Mouse (Mus musculus) forebrain, embryonic 15.5 days (tissue): ENCODE data around the gene Gm10447. TPM values are rescaled to one million over a fixed set of nuclear protein-coding genes. Genes with fewer than 3 reads are reported as not detected.
"Not testable (repeated sequence)": the region's sequence is repeated elsewhere in the genome, so short reads cannot be mapped to it uniquely, and the experiment has no call there.

Experiments used
- ATAC-seq: fragments of 200-750 bp; cut with Nextera tagmentation; replicated peaks from 2 replicates; pipeline ENCODE4 v1.8.0; 2017; ENCODE audit warnings: mild to moderate bottlenecking, moderate TSS enrichment, moderate library complexity
- H3K27ac ChIP-seq: fragments of 300-500 bp; sonication (generic); replicated peaks from 2 replicates; pipeline ENCODE4 v1.5.1; 2015; ENCODE audit warnings: mild to moderate bottlenecking, inconsistent platforms
- H3K27me3 ChIP-seq: fragments of 300-500 bp; sonication (generic); 2 replicates; pipeline ENCODE4 v1.6.1; 2015; ENCODE audit warnings: inconsistent platforms
- H3K36me3 ChIP-seq: fragments of 300-500 bp; sonication (generic); 2 replicates; pipeline ENCODE4 v1.6.1; 2015; ENCODE audit warnings: mild to moderate bottlenecking, inconsistent platforms
- H3K4me1 ChIP-seq: fragments of 300-500 bp; sonication (generic); 2 replicates; pipeline ENCODE4 v1.6.1; 2015; ENCODE audit warnings: inconsistent platforms
- H3K4me2 ChIP-seq: fragments of 300-500 bp; sonication (generic); replicated peaks from 2 replicates; pipeline ENCODE4 v1.6.1; 2015; ENCODE audit warnings: mild to moderate bottlenecking, inconsistent platforms
- H3K4me3 ChIP-seq: fragments of 300-500 bp; sonication (generic); 2 replicates; pipeline ENCODE4 v1.5.1; 2015; ENCODE audit warnings: mild to moderate bottlenecking, inconsistent platforms
- H3K9ac ChIP-seq: fragments of 300-500 bp; sonication (generic); replicated peaks from 2 replicates; pipeline ENCODE4 v1.6.1; 2015; ENCODE audit warnings: mild to moderate bottlenecking, inconsistent platforms
- H3K9me3 ChIP-seq: fragments of 300-500 bp; sonication (generic); 2 replicates; pipeline ENCODE4 v1.6.1; 2016; ENCODE audit warnings: inconsistent platforms
- WGBS: fragments of 180-500 bp; shearing (Covaris S2); methylation state at CpG from one replicate; pipeline ENCODE4 v1.1.7; 2015; ENCODE audit warnings: mixed read lengths; 5-methylcytosine and 5-hydroxymethylcytosine counted together
- polyA plus RNA-seq: library from polyadenylated mRNA; unstranded; fragments of >200 nt; fragmentation: Nextera tagmentation; extraction: Ambion mirVana; gene quantifications from 2 replicates; pipeline ENCODE4 v1.2.1, GENCODE M21; 2015

Gene Gm10447
- polyA plus RNA-seq, 1 experiment from 2014 or later = not detected

GRCm38 (mm10) chr11:53431347-53432056, 25.4 kb downstream of the Gm10447 start:
- ATAC-seq = no peak; the same call in 1 of the 2 replicates
- no peaks in the 10 kb centered on the region for H3K27me3 ChIP-seq
- 10% methylated on average over 9 of the region's 9 CpGs for WGBS

GRCm38 (mm10) chr11:53430670-53431346, 26.1 kb downstream of the Gm10447 start, which contains the start of the genes Uqcrq and Gdf9:
Gene Uqcrq, minus strand, starts transcription at chr11:53430831.
Gene Gdf9, plus strand, starts transcription at chr11:53431023.
- peaks cover 18% of the 10 kb centered on the region for H3K4me1 ChIP-seq
- no peaks in the 10 kb centered on the region for H3K27me3 ChIP-seq
- peaks cover 8% of the 10 kb centered on the region for H3K36me3 ChIP-seq
- peak within 1 kb of the TSS; percentile 90 for H3K4me2 ChIP-seq
- H3K4me3 ChIP-seq = peak within 1 kb of the TSS; percentile 94
- peak within 1 kb of the TSS; percentile 83 for H3K27ac ChIP-seq
- ATAC-seq = peak; percentile 95
- peak within 1 kb of the TSS; percentile 87 for H3K9ac ChIP-seq
- H3K9me3 ChIP-seq = no peaks in the 10 kb centered on the region
- under 1% methylated on average over 44 of the region's 44 CpGs for WGBS

More at GRCm38 (mm10) chr11:53431347-53432056, 25.4 kb downstream of the Gm10447 start:
- Histone ChIP-seq H3K4me2 (peak overlapping the region; percentile 90), H3K27ac (peak overlapping the region; percentile 83), H3K4me1 (peaks cover 18% of the 10 kb centered on the region), H3K4me3 (peak overlapping the region; percentile 94), H3K9ac (peak overlapping the region; percentile 39), H3K9me3 (no peaks in the 10 kb centered on the region), H3K36me3 (peaks cover 8% of the 10 kb centered on the region)

- Histone ChIP-seq H3K27me3 (no peaks in the 10 kb centered on the region), H3K9me3 (no peaks in the 10 kb centered on the region), H3K27ac (peak overlapping the region; percentile 83), H3K4me3 (peak overlapping the region; percentile 94), H3K4me1 (peaks cover 18% of the 10 kb centered on the region), H3K4me2 (peak overlapping the region; percentile 90), H3K36me3 (peaks cover 8% of the 10 kb centered on the region), H3K9ac (peak overlapping the region; percentile 87)
- under 1% methylated on average over 34 of the region's 34 CpGs for WGBS
- ATAC-seq = peak; percentile 76; the same call in 1 of the 2 replicates
Measured at GRCm38 (mm10) chr11:53430300-53430669, 26.6 kb downstream of the Gm10447 start.

DNA sequence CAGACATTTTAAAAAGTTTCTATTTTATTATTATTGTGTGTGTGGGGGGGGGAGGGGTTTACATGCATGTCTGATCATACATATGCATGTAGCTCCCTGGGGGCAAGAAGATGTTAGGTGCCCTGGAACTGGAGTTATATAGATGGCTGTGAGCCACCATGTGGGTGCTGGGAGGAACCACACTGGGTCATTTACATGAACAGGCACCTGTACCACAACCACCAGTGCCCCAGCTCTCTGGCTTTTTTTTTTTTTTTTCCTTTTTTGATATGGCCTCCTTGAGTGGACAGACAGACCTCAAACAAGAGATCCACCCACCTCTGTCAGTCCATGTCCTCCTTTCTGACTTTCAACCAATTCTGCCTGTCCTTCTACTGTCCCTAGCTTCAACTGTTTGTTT, 27.7 kb downstream of the Gm10447 start:
- Histone ChIP-seq H3K9me3 (no peaks in the 10 kb centered on the region), H3K4me1 (peaks cover 18% of the 10 kb centered on the region), H3K27me3 (no peaks in the 10 kb centered on the region), H3K36me3 (peaks cover 8% of the 10 kb centered on the region), H3K27ac (no peak overlapping the region), H3K4me2 (peak overlapping the region; percentile 90; the same call in 1 of the 2 replicates), H3K4me3 (no peak overlapping the region), H3K9ac (no peak overlapping the region)
- ATAC-seq = no peak

- WGBS = 97% methylated on average over 5 of the region's 5 CpGs
- Histone ChIP-seq H3K9ac (no peak overlapping the region), H3K4me2 (no peak overlapping the region), H3K9me3 (no peaks in the 10 kb centered on the region), H3K36me3 (peaks cover 8% of the 10 kb centered on the region), H3K27me3 (no peaks in the 10 kb centered on the region), H3K27ac (no peak overlapping the region), H3K4me3 (no peak overlapping the region), H3K4me1 (peaks cover 18% of the 10 kb centered on the region)
- no peak for ATAC-seq
Measured at GRCm38 (mm10) chr11:53428716-53429057, 28.2 kb downstream of the Gm10447 start.

GRCm38 (mm10) chr11:53427993-53428715, 28.8 kb downstream of the Gm10447 start:
- peaks cover 8% of the 10 kb centered on the region for H3K36me3 ChIP-seq
- H3K9me3 ChIP-seq = no peaks in the 10 kb centered on the region
- H3K9ac ChIP-seq = no peak overlapping the region
- H3K27ac ChIP-seq = no peak overlapping the region
- no peak overlapping the region for H3K4me2 ChIP-seq
- no peaks in the 10 kb centered on the region for H3K27me3 ChIP-seq
- 90% methylated on average over 3 of the region's 3 CpGs for WGBS
- H3K4me1 ChIP-seq = peaks cover 18% of the 10 kb centered on the region
- no peak overlapping the region for H3K4me3 ChIP-seq
- ATAC-seq = no peak

GRCm38 (mm10) chr11:53426914-53427313, 30.0 kb downstream of the Gm10447 start:
- not testable (repeated sequence) for H3K4me2 ChIP-seq, H3K9ac ChIP-seq, H3K4me3 ChIP-seq, ATAC-seq, H3K9me3 ChIP-seq, H3K27ac ChIP-seq, H3K27me3 ChIP-seq, H3K36me3 ChIP-seq
- peaks cover 18% of the 10 kb centered on the region for H3K4me1 ChIP-seq
- 88% methylated on average over 3 of the region's 3 CpGs for WGBS

GRCm38 (mm10) chr11:53425711-53426255, 31.1 kb downstream of the Gm10447 start:
- Histone ChIP-seq H3K27ac (no peak overlapping the region), H3K36me3 (peaks cover 15% of the 10 kb centered on the region), H3K27me3 (no peaks in the 10 kb centered on the region), H3K4me2 (no peak overlapping the region), H3K4me1 (peaks cover 12% of the 10 kb centered on the region), H3K9me3 (no peaks in the 10 kb centered on the region), H3K9ac (no peak overlapping the region), H3K4me3 (no peak overlapping the region)
- no peak for ATAC-seq
- WGBS = 86% methylated on average over 6 of the region's 6 CpGs

- H3K27ac ChIP-seq = no peak overlapping the region
Measured at GRCm38 (mm10) chr11:53425251-53425650, 31.7 kb downstream of the Gm10447 start.

GRCm38 (mm10) chr11:53424826-53425225, 32.1 kb downstream of the Gm10447 start:
- no peak overlapping the region for H3K4me3 ChIP-seq
- no peak overlapping the region for H3K27ac ChIP-seq
- H3K36me3 ChIP-seq = peaks cover 20% of the 10 kb centered on the region
- H3K4me2 ChIP-seq = no peak overlapping the region
- H3K27me3 ChIP-seq = no peaks in the 10 kb centered on the region
- ATAC-seq = no peak
- no peak overlapping the region for H3K9ac ChIP-seq
- WGBS = 76% methylated on average over 2 of the region's 2 CpGs
- peaks cover 8% of the 10 kb centered on the region for H3K4me1 ChIP-seq
- no peaks in the 10 kb centered on the region for H3K9me3 ChIP-seq

More at GRCm38 (mm10) chr11:53425251-53425650, 31.7 kb downstream of the Gm10447 start:
- Histone ChIP-seq H3K27me3 (no peaks in the 10 kb centered on the region), H3K4me3 (no peak overlapping the region), H3K9me3 (no peaks in the 10 kb centered on the region), H3K36me3 (peaks cover 16% of the 10 kb centered on the region), H3K4me2 (no peak overlapping the region), H3K4me1 (peaks cover 12% of the 10 kb centered on the region), H3K9ac (no peak overlapping the region)
- no peak for ATAC-seq
- WGBS = 91% methylated on average over 3 of the region's 3 CpGs

DNA sequence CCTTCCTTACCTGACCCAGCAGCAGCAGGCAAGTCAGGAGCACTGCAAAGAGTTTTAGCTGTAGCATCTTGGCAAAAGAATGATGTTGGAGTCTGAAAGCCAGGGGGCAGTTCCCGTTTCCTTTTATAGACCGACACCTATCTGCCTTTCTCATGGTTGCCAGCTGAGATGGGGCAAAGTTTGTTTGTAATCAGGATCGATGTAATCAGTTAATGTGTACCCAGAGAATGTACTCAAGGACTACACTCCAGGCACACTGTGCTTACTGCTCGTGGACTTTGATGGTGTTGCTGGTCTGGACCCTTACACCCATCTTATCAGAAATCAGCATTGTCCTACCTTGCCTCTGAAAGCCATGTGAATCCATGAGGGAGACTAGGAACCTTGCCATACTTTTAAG, 33.9 kb downstream of the Gm10447 start, which contains the start of gene Leap2:
TSS of gene Leap2 (minus strand) at position 135 of the 400 bp plus-strand sequence.
- Histone ChIP-seq H3K27me3 (no peaks in the 10 kb centered on the region), H3K4me2 (no peak within 1 kb of the TSS), H3K27ac (no peak within 1 kb of the TSS), H3K9me3 (no peaks in the 10 kb centered on the region), H3K4me1 (no peaks in the 10 kb centered on the region), H3K9ac (no peak within 1 kb of the TSS), H3K36me3 (peaks cover 27% of the 10 kb centered on the region), H3K4me3 (no peak within 1 kb of the TSS)
- 93% methylated on average over 4 of the region's 4 CpGs for WGBS
- no peak for ATAC-seq

GRCm38 (mm10) chr11:53418048-53418447, 38.9 kb downstream of the Gm10447 start:
- Histone ChIP-seq H3K27me3 (no peaks in the 10 kb centered on the region), H3K4me2 (no peak overlapping the region), H3K36me3 (peaks cover 73% of the 10 kb centered on the region), H3K4me1 (no peaks in the 10 kb centered on the region), H3K9ac (no peak overlapping the region), H3K4me3 (no peak overlapping the region), H3K27ac (no peak overlapping the region), H3K9me3 (no peaks in the 10 kb centered on the region)
- ATAC-seq = no peak
